Mouse (Mus musculus) lung, postnatal 0 days (tissue): ENCODE measurements at regions not wholly inside any gene's neighbourhood (a gene's known extent, or its start where the extent isn't known, plus 50 kb on each side); places are given as distances from the start of the nearest gene placed in this dataset.

ENCODE experiments used
- CTCF ChIP-seq: IDR thresholded peaks from 2 replicates; pipeline ENCODE4 v1.5.1; 2016; ENCODE audit warnings: antibody characterized with exemption, mild to moderate bottlenecking
- EP300 ChIP-seq: IDR thresholded peaks from 2 replicates; pipeline ENCODE4 v1.6.1; 2016; ENCODE audit warnings: antibody characterized with exemption, mild to moderate bottlenecking, control low read depth

- TF ChIP-seq EP300: no peak
- no peak for TF ChIP-seq CTCF
Measured at GRCm38 (mm10) chr2:11365815-11366214, 188.1 kb downstream of the Pfkfb3 start.
